Mouse (Mus musculus): ENCODE data around the gene Drd4. TPM values are rescaled to one million over a fixed set of nuclear protein-coding genes. Genes with fewer than 3 reads are reported as not detected.

The Drd4 gene
- polyA plus RNA-seq, 1 experiment from 2014 or later: not detected

GRCm38 (mm10) chr7:141269273-141269545, 22.6 kb upstream of the Drd4 start:
- Histone ChIP-seq H3K36me3 (replicated peaks) (0 out of 2 replicates have a peak, but pooled peaks cover 5% of the 10 kb centered on the region), H3K4me1 (replicated peaks) (peaks cover 26% of the 10 kb centered on the region), H3K9ac (no peak overlapping the region), H3K27ac (replicated peaks) (no peak overlapping the region; the same call in 1 of the 2 replicates), H3K9me3 (replicated peaks) (no peaks in the 10 kb centered on the region), H3K4me3 (replicated peaks) (peak overlapping the region; percentile 24), H3K27me3 (peaks cover 43% of the 10 kb centered on the region), H3K4me2 (peak overlapping the region; percentile 58)
- ATAC-seq (ENCODE audit: insufficient read depth): no peak
- WGBS (ENCODE audit: insufficient replicate concordance): 45% methylated on average over 14 of the region's 14 CpGs

GRCm38 (mm10) chr7:141270631-141271030, 21.2 kb upstream of the Drd4 start:
- Histone ChIP-seq H3K27me3 (peaks cover 53% of the 10 kb centered on the region), H3K4me1 (replicated peaks) (peaks cover 13% of the 10 kb centered on the region), H3K4me2 (no peak overlapping the region), H3K36me3 (replicated peaks) (no peaks in the 10 kb centered on the region), H3K9me3 (replicated peaks) (no peaks in the 10 kb centered on the region), H3K27ac (replicated peaks) (no peak overlapping the region), H3K4me3 (replicated peaks) (no peak overlapping the region), H3K9ac (no peak overlapping the region)
- ATAC-seq (ENCODE audit: insufficient read depth): no peak
- WGBS (ENCODE audit: insufficient replicate concordance): 59% methylated on average over 3 of the region's 3 CpGs

GRCm38 (mm10) chr7:141275356-141275755, 16.4 kb upstream of the Drd4 start:
- Histone ChIP-seq H3K4me3 (replicated peaks) (no peak overlapping the region), H3K9ac (no peak overlapping the region), H3K9me3 (replicated peaks) (no peaks in the 10 kb centered on the region), H3K27ac (replicated peaks) (no peak overlapping the region), H3K36me3 (replicated peaks) (no peaks in the 10 kb centered on the region), H3K4me2 (no peak overlapping the region), H3K27me3 (peaks cover 75% of the 10 kb centered on the region), H3K4me1 (replicated peaks) (peaks cover 6% of the 10 kb centered on the region)
- WGBS (ENCODE audit: insufficient replicate concordance): 75% methylated on average over 9 of the region's 9 CpGs
- ATAC-seq (ENCODE audit: insufficient read depth): no peak

GRCm38 (mm10) chr7:141276546-141276945, 15.3 kb upstream of the Drd4 start, which contains the start of gene Cdhr5:
TSS of gene Cdhr5 (minus strand) at chr7:141276786.
- Histone ChIP-seq H3K4me2 (no peak within 1 kb of the TSS), H3K27ac (replicated peaks) (no peak within 1 kb of the TSS), H3K9ac (no peak within 1 kb of the TSS), H3K4me3 (replicated peaks) (no peak within 1 kb of the TSS), H3K27me3 (peaks cover 85% of the 10 kb centered on the region), H3K9me3 (replicated peaks) (no peaks in the 10 kb centered on the region), H3K36me3 (replicated peaks) (no peaks in the 10 kb centered on the region), H3K4me1 (replicated peaks) (peaks cover 6% of the 10 kb centered on the region)
- ATAC-seq (ENCODE audit: insufficient read depth): no peak
- 66% methylated on average over 11 of the region's 11 CpGs for WGBS (ENCODE audit: insufficient replicate concordance)

GRCm38 (mm10) chr7:141277701-141278678, 13.8 kb upstream of the Drd4 start:
- no peak overlapping the region for H3K4me2 ChIP-seq

GRCm38 (mm10) chr7:141278766-141279590, 12.8 kb upstream of the Drd4 start, which contains the start of gene Sct:
TSS of gene Sct (minus strand) at chr7:141279133.
- Histone ChIP-seq H3K36me3 (replicated peaks) (no peaks in the 10 kb centered on the region), H3K27ac (replicated peaks) (no peak within 1 kb of the TSS), H3K4me1 (replicated peaks) (peaks cover 6% of the 10 kb centered on the region), H3K4me3 (replicated peaks) (peak within 1 kb of the TSS; percentile 38), H3K27me3 (peaks cover 68% of the 10 kb centered on the region), H3K9ac (no peak within 1 kb of the TSS), H3K4me2 (peak within 1 kb of the TSS; percentile 64), H3K9me3 (replicated peaks) (no peaks in the 10 kb centered on the region)
- 6% methylated on average over 46 of the region's 46 CpGs for WGBS (ENCODE audit: insufficient replicate concordance)
- peak; percentile 20; the same call in 1 of the 2 replicates for ATAC-seq (ENCODE audit: insufficient read depth)

More at GRCm38 (mm10) chr7:141277701-141278678, 13.8 kb upstream of the Drd4 start:
- 62% methylated on average over 11 of the region's 11 CpGs for WGBS (ENCODE audit: insufficient replicate concordance)
- Histone ChIP-seq H3K36me3 (replicated peaks) (no peaks in the 10 kb centered on the region), H3K4me3 (replicated peaks) (no peak overlapping the region), H3K27me3 (peaks cover 71% of the 10 kb centered on the region), H3K9me3 (replicated peaks) (no peaks in the 10 kb centered on the region), H3K4me1 (replicated peaks) (peaks cover 6% of the 10 kb centered on the region), H3K9ac (no peak overlapping the region), H3K27ac (replicated peaks) (no peak overlapping the region)
- ATAC-seq (ENCODE audit: insufficient read depth): no peak

- no peak for ATAC-seq (ENCODE audit: insufficient read depth)
- H3K27ac ChIP-seq (replicated peaks): no peak overlapping the region
- H3K9me3 ChIP-seq (replicated peaks): no peaks in the 10 kb centered on the region
- H3K36me3 ChIP-seq (replicated peaks): no peaks in the 10 kb centered on the region
- no peak overlapping the region for H3K4me3 ChIP-seq (replicated peaks)
- H3K4me2 ChIP-seq: no peak overlapping the region
- H3K27me3 ChIP-seq: peaks cover 61% of the 10 kb centered on the region
- peaks cover 6% of the 10 kb centered on the region for H3K4me1 ChIP-seq (replicated peaks)
- H3K9ac ChIP-seq: no peak overlapping the region
- WGBS (ENCODE audit: insufficient replicate concordance): 72% methylated on average over 6 of the region's 6 CpGs
These were observed 10.4 kb upstream of the Drd4 start for GRCm38 (mm10) chr7:141281442-141281841.

- Histone ChIP-seq H3K27me3 (peaks cover 53% of the 10 kb centered on the region), H3K4me2 (no peak overlapping the region), H3K4me1 (replicated peaks) (peaks cover 6% of the 10 kb centered on the region), H3K9ac (no peak overlapping the region), H3K27ac (replicated peaks) (no peak overlapping the region), H3K9me3 (replicated peaks) (no peaks in the 10 kb centered on the region), H3K36me3 (replicated peaks) (no peaks in the 10 kb centered on the region), H3K4me3 (replicated peaks) (no peak overlapping the region)
- WGBS (ENCODE audit: insufficient replicate concordance): 57% methylated on average over 4 of the region's 4 CpGs
- ATAC-seq (ENCODE audit: insufficient read depth): no peak
These were observed 9.1 kb upstream of the Drd4 start for GRCm38 (mm10) chr7:141282756-141283155.

- Histone ChIP-seq H3K36me3 (replicated peaks) (no peaks in the 10 kb centered on the region), H3K27ac (replicated peaks) (no peak overlapping the region), H3K9ac (no peak overlapping the region), H3K4me3 (replicated peaks) (no peak overlapping the region), H3K4me2 (no peak overlapping the region), H3K9me3 (replicated peaks) (no peaks in the 10 kb centered on the region), H3K4me1 (replicated peaks) (peaks cover 5% of the 10 kb centered on the region), H3K27me3 (peaks cover 69% of the 10 kb centered on the region)
- ATAC-seq (ENCODE audit: insufficient read depth): no peak
- 56% methylated on average over 3 of the region's 3 CpGs for WGBS (ENCODE audit: insufficient replicate concordance)
These were observed 3.8 kb upstream of the Drd4 start for GRCm38 (mm10) chr7:141288042-141288441.

- Histone ChIP-seq H3K4me2 (no peak overlapping the region), H3K36me3 (replicated peaks) (0 out of 2 replicates have a peak, but pooled peaks cover 3% of the 10 kb centered on the region), H3K27me3 (peaks cover 86% of the 10 kb centered on the region), H3K4me3 (replicated peaks) (no peak overlapping the region), H3K27ac (replicated peaks) (no peak overlapping the region), H3K9me3 (replicated peaks) (no peaks in the 10 kb centered on the region), H3K9ac (no peak overlapping the region), H3K4me1 (replicated peaks) (peaks cover 22% of the 10 kb centered on the region)
- ATAC-seq (ENCODE audit: insufficient read depth): no peak
- WGBS (ENCODE audit: insufficient replicate concordance): 29% methylated on average over 15 of the region's 15 CpGs
These were observed 980 bp downstream of the Drd4 start for GRCm38 (mm10) chr7:141292583-141293388.

Measured in liver, embryonic 15.5 days (tissue).